Mouse (Mus musculus): ENCODE data around the gene Uhrf1bp1l. TPM values are rescaled to one million over a fixed set of nuclear protein-coding genes. Genes with fewer than 3 reads are reported as not detected.
A peak's percentile ranks its signal among the peaks of the same experiment; 100 is the strongest.

The Uhrf1bp1l gene
- polyA plus RNA-seq, 1 experiment = 16.0 TPM

- TF ChIP-seq USF1 (IDR thresholded peaks at IDR 0.05; ENCODE audit: low read depth) (no peak), POLR2A (IDR thresholded peaks at IDR 0.05; ENCODE audit: insufficient read length, low read depth) (no peak), MAX (IDR thresholded peaks at IDR 0.05; ENCODE audit: low read depth) (no peak), MYOG (IDR thresholded peaks at IDR 0.05; ENCODE audit: control insufficient read depth in 1 of 3, insufficient read depth in 1 of 3, insufficient read length in 2 of 3, low read depth in 2 of 3) (no peak), SRF (IDR thresholded peaks at IDR 0.05; ENCODE audit: control insufficient read depth, insufficient read length, low read depth) (no peak), E2F4 (IDR thresholded peaks at IDR 0.05; ENCODE audit: insufficient read depth) (no peak), TCF12 (IDR thresholded peaks at IDR 0.05; ENCODE audit: insufficient read depth, poor library complexity, severe bottlenecking) (no peak)
- no peaks in the 10 kb centered on the region for H3K36me3 ChIP-seq (ENCODE audit: control insufficient read depth, insufficient read depth)
- no peak overlapping the region for H3K4me3 ChIP-seq
- peaks cover 30% of the 10 kb centered on the region for H3K79me2 ChIP-seq (ENCODE audit: control insufficient read depth, insufficient read depth)
- H3K4me2 ChIP-seq (ENCODE audit: low read depth) = no peak overlapping the region
- no peak overlapping the region for H3ac ChIP-seq (ENCODE audit: control insufficient read depth, insufficient read length)
- no peaks in the 10 kb centered on the region for H3K27me3 ChIP-seq (ENCODE audit: control insufficient read depth, insufficient read depth, insufficient read length)
Measured at GRCm38 (mm10) chr10:89743266-89743665, 1.5 kb upstream of the Uhrf1bp1l start.

GRCm38 (mm10) chr10:89744341-89744740 is 450 bp upstream of the Uhrf1bp1l start:
- H3K27me3 ChIP-seq (ENCODE audit: control insufficient read depth, insufficient read depth, insufficient read length) = no peaks in the 10 kb centered on the region
- H3K36me3 ChIP-seq (ENCODE audit: control insufficient read depth, insufficient read depth) = no peaks in the 10 kb centered on the region
- peak overlapping the region; percentile 82 for H3ac ChIP-seq (ENCODE audit: control insufficient read depth, insufficient read length)
- peaks cover 41% of the 10 kb centered on the region for H3K79me2 ChIP-seq (ENCODE audit: control insufficient read depth, insufficient read depth)
- TF ChIP-seq USF1 (IDR thresholded peaks at IDR 0.05; ENCODE audit: low read depth) (no peak), POLR2AphosphoS2 (IDR thresholded peaks at IDR 0.05; ENCODE audit: insufficient read length, low read depth) (no peak), MAX (IDR thresholded peaks at IDR 0.05; ENCODE audit: low read depth) (no peak), TCF12 (IDR thresholded peaks at IDR 0.05; ENCODE audit: insufficient read depth, poor library complexity, severe bottlenecking) (no peak), MYOD1 (IDR thresholded peaks at IDR 0.05; ENCODE audit: control insufficient read depth in 1 of 3, insufficient read length in 2 of 3, low read depth in 2 of 3) (no peak), CEBPB (IDR thresholded peaks at IDR 0.05; ENCODE audit: insufficient read depth, poor library complexity, severe bottlenecking) (no peak), SRF (IDR thresholded peaks at IDR 0.05; ENCODE audit: control insufficient read depth, insufficient read length, low read depth) (no peak), POLR2A (IDR thresholded peaks at IDR 0.05; ENCODE audit: insufficient read length, low read depth) (no peak), E2F4 (IDR thresholded peaks at IDR 0.05; ENCODE audit: insufficient read depth) (no peak), REST (IDR thresholded peaks at IDR 0.05; ENCODE audit: insufficient read depth, insufficient read length) (no peak), TCF3 (IDR thresholded peaks at IDR 0.05; ENCODE audit: insufficient read length, low read depth) (no peak), MYOG (IDR thresholded peaks at IDR 0.05; ENCODE audit: control insufficient read depth in 1 of 3, insufficient read depth in 1 of 3, insufficient read length in 2 of 3, low read depth in 2 of 3) (no peak)
- peak overlapping the region; percentile 85 for H3K4me3 ChIP-seq
- peak overlapping the region; percentile 76 for H3K4me2 ChIP-seq (ENCODE audit: low read depth)

GRCm38 (mm10) chr10:89745666-89746020 is 852 bp downstream of the Uhrf1bp1l start:
- H3K27me3 ChIP-seq (ENCODE audit: control insufficient read depth, insufficient read depth, insufficient read length) = no peaks in the 10 kb centered on the region
- peaks cover 54% of the 10 kb centered on the region for H3K79me2 ChIP-seq (ENCODE audit: control insufficient read depth, insufficient read depth)
- peak overlapping the region; percentile 85 for H3K4me3 ChIP-seq
- H3ac ChIP-seq (ENCODE audit: control insufficient read depth, insufficient read length) = peak overlapping the region; percentile 82
- no peaks in the 10 kb centered on the region for H3K36me3 ChIP-seq (ENCODE audit: control insufficient read depth, insufficient read depth)
- no peak for TF ChIP-seq TCF12 (IDR thresholded peaks at IDR 0.05; ENCODE audit: insufficient read depth, poor library complexity, severe bottlenecking)
- TF ChIP-seq MAX (IDR thresholded peaks at IDR 0.05; ENCODE audit: low read depth) = no peak
- no peak for TF ChIP-seq E2F4 (IDR thresholded peaks at IDR 0.05; ENCODE audit: insufficient read depth)
- TF ChIP-seq POLR2AphosphoS2 (IDR thresholded peaks at IDR 0.05; ENCODE audit: insufficient read length, low read depth) = no peak
- TF ChIP-seq MYOD1 (IDR thresholded peaks at IDR 0.05; ENCODE audit: control insufficient read depth in 1 of 3, insufficient read length in 2 of 3, low read depth in 2 of 3) = no peak
- no peak for TF ChIP-seq TCF3 (IDR thresholded peaks at IDR 0.05; ENCODE audit: insufficient read length, low read depth)
- no peak for TF ChIP-seq CEBPB (IDR thresholded peaks at IDR 0.05; ENCODE audit: insufficient read depth, poor library complexity, severe bottlenecking)
- TF ChIP-seq REST (IDR thresholded peaks at IDR 0.05; ENCODE audit: insufficient read depth, insufficient read length) = no peak
- no peak for TF ChIP-seq SRF (IDR thresholded peaks at IDR 0.05; ENCODE audit: control insufficient read depth, insufficient read length, low read depth)
- TF ChIP-seq POLR2A (IDR thresholded peaks at IDR 0.05; ENCODE audit: insufficient read length, low read depth) = no peak
- no peak for TF ChIP-seq MYOG (IDR thresholded peaks at IDR 0.05; ENCODE audit: control insufficient read depth in 1 of 3, insufficient read depth in 1 of 3, insufficient read length in 2 of 3, low read depth in 2 of 3)
- H3K4me2 ChIP-seq (ENCODE audit: low read depth) = peak overlapping the region; percentile 78

GRCm38 (mm10) chr10:89746581-89746980 is 1.8 kb downstream of the Uhrf1bp1l start:
- Histone ChIP-seq H3ac (ENCODE audit: control insufficient read depth, insufficient read length) (no peak overlapping the region), H3K79me2 (ENCODE audit: control insufficient read depth, insufficient read depth) (peaks cover 64% of the 10 kb centered on the region), H3K4me3 (peak overlapping the region; percentile 85), H3K27me3 (ENCODE audit: control insufficient read depth, insufficient read depth, insufficient read length) (no peaks in the 10 kb centered on the region), H3K36me3 (ENCODE audit: control insufficient read depth, insufficient read depth) (no peaks in the 10 kb centered on the region), H3K4me2 (ENCODE audit: low read depth) (peak overlapping the region; percentile 78)
- TF ChIP-seq E2F4 (IDR thresholded peaks at IDR 0.05; ENCODE audit: insufficient read depth) = no peak
- no peak for TF ChIP-seq SRF (IDR thresholded peaks at IDR 0.05; ENCODE audit: control insufficient read depth, insufficient read length, low read depth)
- no peak for TF ChIP-seq MAX (IDR thresholded peaks at IDR 0.05; ENCODE audit: low read depth)
- TF ChIP-seq TCF3 (IDR thresholded peaks at IDR 0.05; ENCODE audit: insufficient read length, low read depth) = no peak
- TF ChIP-seq POLR2A (IDR thresholded peaks at IDR 0.05; ENCODE audit: insufficient read length, low read depth) = no peak
- no peak for TF ChIP-seq MYOD1 (IDR thresholded peaks at IDR 0.05; ENCODE audit: control insufficient read depth in 1 of 3, insufficient read length in 2 of 3, low read depth in 2 of 3)
- no peak for TF ChIP-seq TCF12 (IDR thresholded peaks at IDR 0.05; ENCODE audit: insufficient read depth, poor library complexity, severe bottlenecking)
- no peak for TF ChIP-seq MYOG (IDR thresholded peaks at IDR 0.05; ENCODE audit: control insufficient read depth in 1 of 3, insufficient read depth in 1 of 3, insufficient read length in 2 of 3, low read depth in 2 of 3)
- no peak for TF ChIP-seq REST (IDR thresholded peaks at IDR 0.05; ENCODE audit: insufficient read depth, insufficient read length)
- no peak for TF ChIP-seq CEBPB (IDR thresholded peaks at IDR 0.05; ENCODE audit: insufficient read depth, poor library complexity, severe bottlenecking)
- no peak for TF ChIP-seq POLR2AphosphoS2 (IDR thresholded peaks at IDR 0.05; ENCODE audit: insufficient read length, low read depth)
- TF ChIP-seq USF1 (IDR thresholded peaks at IDR 0.05; ENCODE audit: low read depth) = no peak
